27 mouse cellular contexts compared by ENCODE assay signal in genomic region chr8:12438021-12438420, GRCm38 (mm10). TPM values are rescaled to one million over a fixed set of nuclear protein-coding genes. Genes with fewer than 3 reads are reported as not detected.
"Had no signal": no experiment of that assay in that cellular context is flagged by ENCODE, and none has a peak within 500 bp of the region (broad histone marks: within the 10 kb centered on the region; RNA-seq: fewer than 3 reads in every experiment).

No protein-coding gene starts in this region.

- H3K9me3 ChIP-seq: midbrain, embryonic 10.5 days; midbrain, embryonic 12.5 days; neural tube, embryonic 13.5 days; neural tube, embryonic 15.5 days had no signal

- H3K27ac ChIP-seq: midbrain, embryonic 10.5 days; midbrain, embryonic 12.5 days; neural tube, embryonic 13.5 days; neural tube, embryonic 15.5 days had no signal

- DNase-seq: lung, adult 18-20 months; lung, embryonic 14.5 days; lung, postnatal 10 days; lung, postnatal 4 days; midbrain, embryonic 14.5 days; retina, postnatal 1 day; right cerebral cortex, adult 18-20 months; right cerebral cortex, postnatal 25 days; right cerebral cortex, postnatal 4 days; spleen, adult 18-20 months; thymus, adult 18-20 months; thymus, postnatal 14 days; thymus, postnatal 36 days had no signal

- H3K4me3 ChIP-seq: midbrain, embryonic 10.5 days; midbrain, embryonic 12.5 days; myocyte; neural tube, embryonic 13.5 days; neural tube, embryonic 15.5 days had no signal

- ATAC-seq: midbrain, embryonic 16.5 days had no signal

- H3K36me3 ChIP-seq: midbrain, embryonic 10.5 days; midbrain, embryonic 12.5 days; neural tube, embryonic 13.5 days; neural tube, embryonic 15.5 days had no signal

- H3K9ac ChIP-seq: lung, embryonic 14.5 days; midbrain, embryonic 12.5 days; neural tube, embryonic 13.5 days; neural tube, embryonic 15.5 days had no signal

- H3K4me1 ChIP-seq: neural tube, embryonic 15.5 days had no signal

RNA-seq across cellular contexts. Expression of gene Sox1, which starts 42.9 kb away (rescaled TPM):
- total RNA-seq: megakaryocyte, adult 5-6 weeks; megakaryocyte-erythroid progenitor cell, adult 5-6 weeks had no signal
- polyA plus RNA-seq: lung, embryonic 16.5 days; myocyte; small intestine, adult 2 months; stomach, embryonic 14.5 days; stomach, embryonic 16.5 days; thymus, postnatal 0 days; urinary bladder, adult 2 months had no signal
